ENCODE assay signal across 8 mouse cellular contexts in the genomic region with DNA sequence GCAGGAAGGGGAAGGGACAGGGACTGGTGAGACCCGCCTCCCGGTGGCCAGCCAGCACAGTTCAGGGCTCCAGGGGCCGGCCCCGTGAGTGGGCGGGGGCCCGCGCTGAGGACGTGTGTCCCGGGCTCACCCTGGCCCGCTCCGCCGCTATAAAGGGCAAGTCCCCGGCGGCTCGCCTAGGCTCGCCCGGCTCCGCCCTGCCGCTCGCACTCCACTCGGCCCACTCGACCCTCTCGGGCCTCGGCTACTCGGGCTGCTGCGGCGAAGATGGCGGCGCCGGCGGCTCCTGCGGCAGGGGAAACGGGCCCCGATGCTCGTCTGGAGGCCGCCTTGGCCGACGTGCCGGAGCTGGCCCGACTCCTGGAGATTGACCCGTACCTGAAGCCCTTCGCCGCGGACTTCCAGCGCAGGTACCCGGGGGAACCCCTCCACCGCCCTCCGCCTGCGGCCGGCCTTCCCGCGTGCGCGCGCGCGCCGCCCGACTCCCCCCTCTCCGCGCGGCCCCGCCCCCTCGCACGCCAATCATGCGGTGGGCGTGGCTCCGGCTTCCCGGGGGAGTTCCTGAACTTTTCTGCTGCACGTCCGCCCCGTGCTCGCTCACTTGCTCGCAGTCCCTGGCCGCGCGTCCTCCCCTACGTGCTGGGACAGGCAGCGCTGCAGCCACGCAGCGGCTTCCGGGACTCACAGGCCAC. TPM values are rescaled to one million over a fixed set of nuclear protein-coding genes. Genes with fewer than 3 reads are reported as not detected.
A peak's percentile ranks its signal among the peaks of the same experiment; 100 is the strongest.
DNase-seq lines count a peak whose midpoint lies in the region; ATAC-seq lines count a peak whose summit lies in the region.

Gbe1 (plus strand) TSS at position 64 of the 692 bp plus-strand sequence.

- H3K36me3 ChIP-seq in hindbrain, embryonic 12.5 days: no peaks in the 10 kb centered on the region

- H3K4me3 ChIP-seq in hindbrain, embryonic 12.5 days: peak within 1 kb of the TSS; percentile 67

- H3K4me1 ChIP-seq in hindbrain, embryonic 12.5 days: peaks cover 4% of the 10 kb centered on the region; the same call in 1 of the 2 replicates

- no peaks in the 10 kb centered on the region for H3K27me3 ChIP-seq in hindbrain, embryonic 12.5 days

- H3K9ac ChIP-seq in hindbrain, embryonic 12.5 days: peak within 1 kb of the TSS; percentile 79

- H3K4me2 ChIP-seq in hindbrain, embryonic 12.5 days (replicated peaks): peak within 1 kb of the TSS; percentile 66

- peak; percentile 87 for DNase-seq in R1 (ENCODE audit: low read depth, low spot score)
- peak; percentile 87 to 89 for DNase-seq in cerebellum, postnatal 14 days
- DNase-seq in frontal cortex, postnatal 14 days (ENCODE audit: low spot score in 2 of 2): peak; percentile 68 to 72
- DNase-seq in layer of hippocampus, postnatal 14 days (ENCODE audit: low spot score in 2 of 2): peak; percentile 79 to 86
- peak; percentile 96 for DNase-seq in lung, postnatal 10 days
- DNase-seq in ovary, postnatal 14 days (ENCODE audit: low spot score): peak; percentile 88
- peak; percentile 86 to 90 for DNase-seq in thymus, postnatal 10 days (ENCODE audit: low spot score in 2 of 2)

- peak; percentile 98 for ATAC-seq in hindbrain, embryonic 12.5 days (ENCODE audit: low FRiP score)

- peak within 1 kb of the TSS; percentile 91 for H3K27ac ChIP-seq in hindbrain, embryonic 12.5 days

- H3K9me3 ChIP-seq in hindbrain, embryonic 12.5 days (replicated peaks): no peaks in the 10 kb centered on the region

- under 1% methylated on average over 71 of the region's 82 CpGs for WGBS in hindbrain, embryonic 12.5 days

RNA-seq across cellular contexts. Expression of gene Gbe1, which starts in this region (rescaled TPM):
- polyA plus RNA-seq in hindbrain, embryonic 12.5 days (2016; fragmentation: Nextera tagmentation; extraction: Ambion mirVana): 14.6 and 16.2 TPM in 2 replicates
- total RNA-seq in layer of hippocampus, postnatal 14 days (2021): 10 to 100 TPM in 1 of 2 experiments, 1 to 10 TPM in 1; 8.1 to 10.5 TPM

Comparison
In these comparisons a context has a peak if more than half of its experiments do, and no peak if none do; other contexts are left out.
1. Peak in every context shown above with its lines: DNase-seq, ATAC-seq, H3K4me3 ChIP-seq and H3K27ac ChIP-seq.